Mouse (Mus musculus) heart, adult 18-20 months (tissue): ENCODE results near the gene 4930512M02Rik. TPM values are rescaled to one million over a fixed set of nuclear protein-coding genes. Genes with fewer than 3 reads are reported as not detected.
"Not testable (repeated sequence)": the region's sequence is repeated elsewhere in the genome, so short reads cannot be mapped to it uniquely, and the experiment has no call there.

Source experiments
- DNase-seq, 2 experiments: peaks; one replicate each; pipeline ENCODE4 v3.0.0; 2021 to 2022; ENCODE audit warnings: mixed read lengths in 1 of 2
- long read RNA-seq, 2 experiments: library from polyadenylated mRNA; stranded (forward); transcript quantifications; one replicate each; pipeline ENCODE4 v2.0.0; 2021
- total RNA-seq, 2 experiments: library from RNA; stranded (reverse); gene quantifications; 2 replicates each; pipeline ENCODE4 v1.2.3; 2021

4930512M02Rik gene
- not detected for total RNA-seq
- long read RNA-seq, experiment 1 = 0 reads
- long read RNA-seq, experiment 2 = 0 reads

GRCm38 (mm10) chr11:11627735-11628134, at the start of gene 4930512M02Rik:
4930512M02Rik (minus strand) TSS chr11:11627835.
- not testable (repeated sequence) for DNase-seq

- no peak for DNase-seq
Measured at GRCm38 (mm10) chr11:11677165-11677564, 49.5 kb upstream of the 4930512M02Rik start.

- DNase-seq = no peak
Measured at GRCm38 (mm10) chr11:11676068-11676741, 48.6 kb upstream of the 4930512M02Rik start.

GRCm38 (mm10) chr11:11675063-11675462, 47.4 kb upstream of the 4930512M02Rik start:
- no peak for DNase-seq

- no peak for DNase-seq
Measured at GRCm38 (mm10) chr11:11672974-11673373, 45.3 kb upstream of the 4930512M02Rik start.

GRCm38 (mm10) chr11:11667922-11668290, 40.3 kb upstream of the 4930512M02Rik start:
- no peak for DNase-seq

DNA sequence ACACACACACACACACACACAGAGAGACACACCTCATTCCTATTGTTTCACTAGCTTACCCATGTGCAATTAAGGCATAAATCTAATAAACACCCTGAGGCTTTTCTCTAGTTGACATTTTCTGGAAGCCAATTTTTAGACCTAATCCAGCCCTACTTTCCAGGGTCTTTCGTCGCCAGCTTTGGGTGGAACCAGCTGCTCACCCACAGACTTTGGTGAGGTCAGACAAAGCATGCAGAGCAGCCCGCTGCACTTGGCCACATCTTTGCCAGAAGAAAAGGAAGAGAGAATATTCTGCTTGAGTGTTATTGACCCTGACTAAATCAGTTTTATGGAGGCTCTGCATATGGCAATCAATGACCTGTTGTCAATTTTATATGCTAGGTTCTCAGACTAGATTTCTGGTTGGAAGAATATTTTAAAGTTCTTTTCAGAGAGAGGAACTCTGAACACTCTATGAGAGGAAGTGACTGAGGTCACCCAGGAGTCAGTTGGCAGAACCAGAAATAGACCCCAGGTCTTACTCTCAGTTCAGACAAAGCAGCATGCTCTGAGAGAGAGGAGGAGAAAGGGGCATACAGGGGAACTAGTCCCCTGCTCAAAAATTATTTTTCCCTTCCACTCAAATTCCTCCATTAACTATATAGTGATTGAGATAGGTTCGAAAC, 39.8 kb upstream of the 4930512M02Rik start:
- no peak for DNase-seq

GRCm38 (mm10) chr11:11660651-11661050, 33.0 kb upstream of the 4930512M02Rik start:
- DNase-seq = no peak

DNA sequence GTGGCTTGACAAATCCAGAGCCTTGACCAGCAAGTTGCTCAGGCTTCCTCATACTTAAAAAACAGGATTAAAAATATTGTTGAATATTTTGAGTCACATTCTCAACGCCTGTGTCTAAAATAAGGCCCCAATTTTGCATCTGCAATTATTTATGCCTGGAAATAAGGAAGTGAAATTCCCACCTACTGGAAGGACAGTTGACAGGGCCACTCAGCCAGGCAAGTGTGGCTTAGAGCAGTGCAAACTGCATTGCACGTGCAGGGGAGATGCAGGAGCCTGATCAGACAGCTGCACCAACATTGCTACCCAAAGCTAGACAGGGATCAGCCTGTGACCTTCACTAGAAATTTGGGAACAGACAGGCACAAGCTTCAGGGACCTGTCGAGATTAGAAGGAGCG, 31.2 kb upstream of the 4930512M02Rik start:
- DNase-seq = no peak

- DNase-seq = no peak
Measured at GRCm38 (mm10) chr11:11657634-11658033, 30.0 kb upstream of the 4930512M02Rik start.

- peak in 1 of 2 experiments; percentile 10 for DNase-seq
Measured at GRCm38 (mm10) chr11:11656995-11657530, 29.4 kb upstream of the 4930512M02Rik start.

GRCm38 (mm10) chr11:11656388-11656787, 28.8 kb upstream of the 4930512M02Rik start:
- DNase-seq = no peak

GRCm38 (mm10) chr11:11644303-11644702, 16.7 kb upstream of the 4930512M02Rik start:
- no peak for DNase-seq

DNA sequence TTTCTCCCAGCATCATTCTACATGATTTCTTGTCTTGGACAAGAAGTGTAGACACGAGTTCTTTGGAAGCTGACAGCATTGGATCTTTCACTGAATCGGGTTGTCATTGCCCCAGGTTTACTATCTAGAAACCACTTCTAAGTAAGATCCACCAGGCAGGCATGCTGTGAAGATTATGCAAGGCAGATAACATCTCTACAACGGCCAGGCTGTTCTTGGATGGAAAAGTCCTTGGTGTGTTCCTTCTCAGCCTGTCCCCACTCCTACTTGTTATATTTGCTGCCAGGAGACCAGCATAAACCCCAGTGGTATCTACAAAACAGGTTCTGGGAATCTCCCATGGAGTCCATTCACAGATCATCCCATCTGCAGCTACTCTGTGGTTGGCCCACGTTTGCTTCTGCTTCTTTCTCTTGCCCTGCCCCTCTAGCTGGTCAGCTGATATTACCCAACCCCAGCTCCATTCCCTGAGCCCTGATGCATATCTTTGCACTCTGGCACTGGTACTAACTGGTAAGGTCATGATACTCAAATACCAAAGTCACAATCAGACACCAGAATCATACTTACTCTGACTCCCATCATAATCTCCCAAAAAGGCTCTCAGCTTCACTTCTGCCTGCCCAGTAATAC, 3.4 kb downstream of the 4930512M02Rik start:
- no peak for DNase-seq

GRCm38 (mm10) chr11:11609243-11609642, 18.4 kb downstream of the 4930512M02Rik start:
- DNase-seq = no peak

- DNase-seq = no peak
Measured at GRCm38 (mm10) chr11:11587327-11587726, 40.3 kb downstream of the 4930512M02Rik start.

DNA sequence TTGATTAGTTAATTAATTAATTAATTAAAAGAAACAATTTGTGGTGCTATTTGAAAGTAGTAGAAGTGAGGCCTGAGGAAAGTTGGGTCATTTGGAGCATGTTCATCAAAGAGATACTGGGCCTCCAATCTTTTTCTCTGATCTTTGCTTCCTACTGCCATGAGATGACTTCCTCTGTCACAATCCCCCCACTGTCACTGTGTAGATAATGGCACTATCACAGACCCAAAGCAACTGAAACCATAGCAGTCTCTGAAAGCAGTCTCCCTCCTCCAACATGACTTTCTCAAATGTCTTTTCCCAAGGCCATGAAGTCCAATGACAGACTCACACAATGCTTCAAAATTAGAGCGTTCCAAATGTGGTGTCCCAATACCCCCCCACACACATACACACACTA, 41.2 kb downstream of the 4930512M02Rik start:
- DNase-seq = no peak

GRCm38 (mm10) chr11:11573691-11574090, 53.9 kb downstream of the 4930512M02Rik start:
- DNase-seq = peak in 1 of 2 experiments; percentile 22

DNA sequence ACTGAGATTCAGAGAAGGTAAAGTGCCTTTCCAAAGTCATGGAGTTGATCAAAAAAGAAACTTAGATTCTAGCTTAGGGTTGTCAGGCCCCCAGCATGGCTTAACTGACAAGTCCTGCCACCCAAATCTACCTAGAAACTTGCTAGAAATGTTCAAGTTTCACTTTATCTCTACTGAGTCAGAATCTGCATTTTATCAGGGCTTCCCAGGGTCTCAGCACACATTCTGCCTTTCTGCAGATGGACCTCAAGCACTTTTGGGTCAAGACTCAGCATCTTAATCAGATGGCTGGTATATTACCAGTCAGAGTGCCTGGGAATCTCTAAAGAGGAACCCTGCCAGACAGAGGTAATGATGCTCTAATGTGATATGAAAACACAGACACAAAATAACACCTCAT, 56.9 kb downstream of the 4930512M02Rik start:
- DNase-seq = no peak

GRCm38 (mm10) chr11:11569466-11570132, 58.0 kb downstream of the 4930512M02Rik start:
- DNase-seq = peak in 1 of 2 experiments; percentile 13

- DNase-seq = no peak
Measured at GRCm38 (mm10) chr11:11568033-11568432, 59.6 kb downstream of the 4930512M02Rik start.

DNA sequence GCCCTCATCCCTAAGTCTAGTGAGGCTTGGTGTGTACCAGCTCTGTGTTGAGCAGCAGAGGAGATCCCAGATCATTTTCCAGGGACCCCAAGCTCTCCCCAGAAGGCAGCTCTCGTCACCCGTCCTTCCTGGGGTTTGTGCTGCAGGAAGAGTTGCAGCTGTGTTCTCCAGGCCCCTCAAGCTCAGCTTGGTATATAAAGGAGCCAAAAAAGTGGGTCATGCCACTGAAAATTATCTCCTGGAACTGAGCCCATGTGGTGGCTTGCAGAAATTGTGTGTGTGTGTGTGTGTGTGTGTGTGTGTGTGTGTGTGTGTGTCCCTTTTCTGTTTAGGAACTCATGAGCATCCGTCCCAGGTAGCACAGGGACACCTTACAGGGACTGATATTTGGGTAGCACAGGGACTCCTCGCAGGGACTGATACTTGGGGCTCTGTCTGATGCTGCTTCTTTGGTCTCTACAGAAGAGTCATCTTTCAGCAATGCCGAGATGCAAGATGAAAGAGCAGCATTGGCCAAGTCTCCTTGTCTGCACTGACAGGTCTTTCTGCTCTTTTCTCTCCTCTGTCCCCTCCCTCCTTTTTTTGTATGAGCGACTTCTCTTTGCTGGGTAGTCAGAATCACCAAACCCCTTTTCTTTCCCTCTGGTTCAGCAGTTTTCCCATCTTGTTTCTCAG, 62.4 kb downstream of the 4930512M02Rik start:
- no peak for DNase-seq
